Mouse (Mus musculus): Measurements from ENCODE around the gene Unc5c.

The Unc5c gene

GRCm38 (mm10) chr3:141501845-141502505, 37.0 kb downstream of the Unc5c start:
- POLR2A ChIA-PET = no interaction called here
- CTCF ChIA-PET = interaction anchor here in 1 of 4 experiments (0.6 kb wide), 1 partner anchor 65 kb away, joined by 3 read pairs; no protein-coding TSS in a partner anchor

GRCm38 (mm10) chr3:141503331-141503730, 38.3 kb downstream of the Unc5c start:
- ChIA-PET CTCF (no interaction called here), POLR2A (no interaction called here)

DNA sequence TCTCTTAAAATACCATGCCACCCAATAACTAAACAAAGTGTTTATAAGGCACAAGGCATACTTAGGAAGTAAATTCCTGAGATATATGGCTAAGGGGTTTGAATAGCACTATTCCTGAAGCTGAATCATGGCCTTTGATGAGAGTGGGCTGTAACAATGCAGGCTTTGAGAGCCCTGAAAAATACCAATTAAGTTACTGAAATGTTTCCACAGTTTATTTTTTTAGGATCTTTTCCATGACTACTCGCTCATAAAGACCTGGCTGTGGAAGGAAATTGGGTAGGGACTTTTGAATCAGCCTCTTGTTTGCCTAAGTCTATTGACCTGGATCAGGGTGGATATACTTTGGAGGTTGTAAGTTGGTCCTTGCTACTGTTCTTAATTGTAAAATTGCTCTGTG, 44.8 kb downstream of the Unc5c start:
- CTCF ChIA-PET = no interaction called here
- POLR2A ChIA-PET = interaction anchor here in 1 of 4 experiments (0.7 kb wide), 1 partner anchor 10 kb away, joined by 3 read pairs; no protein-coding TSS in a partner anchor

- POLR2A ChIA-PET = no interaction called here
- CTCF ChIA-PET = no interaction called here
Observed at GRCm38 (mm10) chr3:141511253-141512038, 46.4 kb downstream of the Unc5c start.

DNA sequence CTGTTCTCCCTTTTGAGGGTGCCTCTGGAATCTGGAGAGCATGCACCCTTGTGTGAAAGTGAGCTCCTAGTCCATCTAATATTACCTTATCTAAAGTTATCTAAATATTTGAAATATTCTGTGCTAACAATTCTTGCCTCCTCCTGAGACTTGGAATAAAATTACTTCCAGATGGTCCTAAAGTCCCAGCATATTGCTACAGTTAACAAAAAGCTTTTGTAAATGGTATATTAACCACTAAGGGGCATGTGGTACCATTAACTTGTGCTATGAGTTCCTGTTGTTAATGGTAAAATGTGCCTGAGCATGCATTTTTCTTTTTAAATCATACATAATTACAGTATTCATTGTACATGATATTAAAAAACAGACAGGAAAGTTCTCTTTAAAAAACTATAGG, 63.7 kb downstream of the Unc5c start:
- POLR2A ChIA-PET = no interaction called here
- CTCF ChIA-PET = no interaction called here

DNA sequence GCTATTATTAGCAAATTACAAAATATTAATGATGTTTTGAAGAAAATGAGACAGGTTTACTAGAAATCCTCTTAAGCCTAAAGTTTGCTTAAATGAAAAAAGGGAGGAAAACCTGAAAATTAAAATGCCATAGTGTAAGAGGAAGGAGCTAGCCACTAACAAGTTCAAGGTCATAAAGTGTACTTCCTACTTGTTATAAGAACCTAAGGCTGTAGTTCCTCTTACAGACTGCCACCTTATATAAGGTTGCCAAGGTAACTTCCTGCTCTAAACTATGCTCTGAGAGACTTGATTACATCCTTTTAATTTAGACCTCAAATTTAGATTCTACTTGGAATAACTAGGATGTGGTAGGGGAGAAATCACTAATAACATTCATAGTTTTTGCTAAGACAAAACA, 64.6 kb downstream of the Unc5c start:
- ChIA-PET CTCF (no interaction called here), POLR2A (no interaction called here)

GRCm38 (mm10) chr3:141533861-141534260, 68.8 kb downstream of the Unc5c start:
- ChIA-PET POLR2A (no interaction called here), CTCF (no interaction called here)

- POLR2A ChIA-PET = no interaction called here
- CTCF ChIA-PET = no interaction called here
Observed at GRCm38 (mm10) chr3:141536857-141537256, 71.8 kb downstream of the Unc5c start.

GRCm38 (mm10) chr3:141538120-141538519, 73.1 kb downstream of the Unc5c start:
- CTCF ChIA-PET = no interaction called here
- POLR2A ChIA-PET = no interaction called here

GRCm38 (mm10) chr3:141540749-141541148, 75.7 kb downstream of the Unc5c start:
- ChIA-PET POLR2A (no interaction called here), CTCF (no interaction called here)

GRCm38 (mm10) chr3:141547341-141547814, 82.4 kb downstream of the Unc5c start:
- CTCF ChIA-PET = no interaction called here

GRCm38 (mm10) chr3:141549661-141550060, 84.6 kb downstream of the Unc5c start:
- CTCF ChIA-PET = no interaction called here
- POLR2A ChIA-PET = no interaction called here

More at GRCm38 (mm10) chr3:141547341-141547814, 82.4 kb downstream of the Unc5c start:
- POLR2A ChIA-PET = interaction anchor here in 1 of 4 experiments (0.6 kb wide), 1 partner anchor 77 kb away, joined by 3 read pairs; no protein-coding TSS in a partner anchor

- POLR2A ChIA-PET = no interaction called here
- CTCF ChIA-PET = no interaction called here
Observed at GRCm38 (mm10) chr3:141552960-141553359, 87.9 kb downstream of the Unc5c start.

DNA sequence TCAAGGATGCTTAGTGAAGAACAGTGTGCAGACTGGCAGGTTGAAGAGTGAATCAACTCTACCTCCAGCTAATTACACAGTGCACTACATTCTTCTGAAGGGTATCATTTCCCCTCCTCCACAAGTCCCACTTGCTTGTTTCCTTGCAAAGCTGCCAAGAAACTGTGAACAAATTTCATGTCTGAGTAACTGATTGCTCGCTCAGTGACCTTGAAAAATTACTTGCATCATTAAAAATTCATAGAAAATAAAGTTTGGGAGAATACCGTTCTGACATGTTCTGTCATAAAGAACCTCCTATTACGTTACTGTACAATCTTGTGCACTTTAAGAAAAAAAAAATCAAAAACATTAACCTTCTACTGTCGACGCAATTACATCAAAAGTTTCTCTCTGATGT, 92.1 kb downstream of the Unc5c start:
- CTCF ChIA-PET = no interaction called here
- POLR2A ChIA-PET = no interaction called here

DNA sequence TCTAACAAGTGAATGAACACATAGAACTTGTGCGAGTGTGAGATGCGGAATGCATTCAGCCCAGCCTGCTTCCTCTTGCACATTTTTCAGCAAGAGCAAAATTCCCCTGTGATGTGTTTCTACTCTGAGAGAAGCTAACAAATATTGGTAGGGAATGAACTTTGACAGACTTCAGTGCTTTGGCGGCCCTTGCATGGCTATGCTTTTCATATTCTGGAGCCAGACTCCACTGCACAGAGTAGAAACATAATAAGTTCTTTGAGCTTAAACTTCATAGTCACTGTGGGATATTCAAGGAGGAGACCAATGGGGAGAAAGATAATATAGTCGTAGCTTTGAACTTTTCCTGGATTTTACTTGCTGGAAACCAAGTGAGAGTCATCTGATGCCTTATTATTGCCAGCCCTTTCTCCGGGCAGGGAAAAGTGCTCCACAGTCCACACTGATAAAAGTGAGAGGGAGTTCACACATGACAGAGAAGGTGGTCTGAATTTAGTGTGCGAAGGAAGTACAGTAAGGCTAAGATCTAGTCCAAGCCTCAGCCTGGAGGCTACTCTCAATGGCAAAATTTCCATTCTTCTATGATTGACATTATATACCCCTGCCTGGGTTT, 110.2 kb downstream of the Unc5c start:
- ChIA-PET CTCF (no interaction called here), POLR2A (no interaction called here)

GRCm38 (mm10) chr3:141577382-141577781, 112.4 kb downstream of the Unc5c start:
- POLR2A ChIA-PET = no interaction called here
- CTCF ChIA-PET = interaction anchor here in 1 of 4 experiments (0.7 kb wide), 1 partner anchor 984 kb away, joined by 3 read pairs; no protein-coding TSS in a partner anchor

GRCm38 (mm10) chr3:141581190-141581891, 116.3 kb downstream of the Unc5c start:
- ChIA-PET CTCF (interaction anchor here in 2 of 4 experiments (0.6 to 2.7 kb wide), 2 partner anchors 40 to 250 kb away, joined by 4 to 26 read pairs; no protein-coding TSS in a partner anchor), POLR2A (interaction anchor here in 1 of 4 experiments (1.0 kb wide), 1 partner anchor 13 kb away, joined by 3 read pairs; no protein-coding TSS in a partner anchor)

DNA sequence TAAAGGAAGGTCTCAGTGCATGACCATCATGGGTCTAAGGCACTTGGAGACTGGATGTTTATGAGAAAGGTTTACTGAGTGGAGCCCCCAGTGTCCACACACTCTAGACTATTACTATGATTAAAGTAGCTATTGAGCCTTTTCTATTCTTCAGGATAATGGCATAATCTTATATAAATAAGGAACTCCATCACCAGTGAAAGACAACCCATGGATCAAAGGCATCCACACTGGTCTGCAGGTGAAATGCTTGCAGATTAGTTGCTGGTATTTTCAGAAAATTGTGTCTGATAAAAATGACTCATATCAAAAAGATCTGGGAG, 116.8 kb downstream of the Unc5c start:
- ChIA-PET POLR2A (interaction anchor here in 1 of 4 experiments (1.0 kb wide), 1 partner anchor 13 kb away, joined by 3 read pairs; no protein-coding TSS in a partner anchor), CTCF (interaction anchor here in 1 of 4 experiments (2.7 kb wide), 1 partner anchor 249 kb away, joined by 26 read pairs; no protein-coding TSS in a partner anchor)

DNA sequence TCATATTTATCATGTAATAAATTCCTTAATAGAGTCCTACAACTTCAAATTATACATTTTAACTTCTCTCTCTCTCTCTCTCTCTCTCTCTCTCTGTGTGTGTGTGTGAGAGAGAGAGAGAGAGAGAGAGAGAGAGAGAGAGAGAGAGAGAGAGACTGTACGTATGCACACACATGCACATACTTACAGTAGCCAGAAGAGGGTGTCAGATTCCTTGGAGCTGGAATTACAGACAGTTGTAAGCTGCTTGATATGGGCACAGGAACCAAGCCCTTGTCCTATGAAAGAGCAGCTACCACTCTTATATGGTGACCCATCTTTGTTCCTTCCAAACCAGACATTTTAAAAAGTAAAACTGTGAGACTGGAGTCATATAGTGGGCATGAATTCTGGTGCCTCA, 118.2 kb downstream of the Unc5c start:
- ChIA-PET POLR2A (interaction anchor here in 2 of 4 experiments (0.6 to 0.8 kb wide), 2 partner anchors 218 to 248 kb away, joined by 3 to 4 read pairs; no protein-coding TSS in a partner anchor), CTCF (interaction anchor here (0.6 to 2.7 kb wide), 10 partner anchors 12 to 795 kb away, joined by 3 to 26 read pairs (median 3); no protein-coding TSS in a partner anchor)
